Mouse (Mus musculus): ENCODE results near the gene Celf5. TPM values are rescaled to one million over a fixed set of nuclear protein-coding genes. Genes with fewer than 3 reads are reported as not detected.

Celf5 gene
- polyA plus RNA-seq, 1 experiment from 2014 or later, result 0.99 TPM

DNA sequence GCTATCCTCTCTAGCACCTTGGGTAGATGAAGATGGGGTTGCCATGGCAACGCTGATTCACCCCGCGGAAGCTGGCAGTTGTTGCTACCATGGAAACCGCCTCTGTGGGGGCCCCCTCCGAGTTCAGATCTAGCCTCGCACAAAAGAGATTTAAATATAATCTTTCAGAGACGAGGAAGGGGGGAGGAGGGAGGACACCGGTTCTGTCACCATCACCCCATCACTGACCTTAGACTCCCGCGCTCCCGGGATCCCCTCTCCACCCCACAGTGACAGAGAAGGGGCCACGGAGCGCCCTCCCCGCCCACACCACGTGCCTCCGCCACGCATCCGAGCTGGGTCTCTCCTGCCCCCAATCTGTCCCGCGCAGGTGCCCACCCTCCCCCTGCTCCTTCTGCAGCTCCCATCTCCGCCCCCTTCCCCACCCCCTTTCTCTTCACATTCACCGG is 9.5 kb downstream of the Celf5 start:
- TF ChIP-seq CTCF (IDR thresholded peaks at IDR 0.05), result no peak
- H3K27me3 ChIP-seq, result peaks cover 32% of the 10 kb centered on the region
- in situ Hi-C loops (cut with MboI; ENCODE audit: low pct_unique_long_range_greater_than_20kb), result no loop called here
- POLR2A ChIA-PET, result no interaction called here
- CTCF ChIA-PET, result no interaction called here
- DNase-seq (ENCODE audit: low read depth, low spot score) (no peak), ATAC-seq (no peak)

DNA sequence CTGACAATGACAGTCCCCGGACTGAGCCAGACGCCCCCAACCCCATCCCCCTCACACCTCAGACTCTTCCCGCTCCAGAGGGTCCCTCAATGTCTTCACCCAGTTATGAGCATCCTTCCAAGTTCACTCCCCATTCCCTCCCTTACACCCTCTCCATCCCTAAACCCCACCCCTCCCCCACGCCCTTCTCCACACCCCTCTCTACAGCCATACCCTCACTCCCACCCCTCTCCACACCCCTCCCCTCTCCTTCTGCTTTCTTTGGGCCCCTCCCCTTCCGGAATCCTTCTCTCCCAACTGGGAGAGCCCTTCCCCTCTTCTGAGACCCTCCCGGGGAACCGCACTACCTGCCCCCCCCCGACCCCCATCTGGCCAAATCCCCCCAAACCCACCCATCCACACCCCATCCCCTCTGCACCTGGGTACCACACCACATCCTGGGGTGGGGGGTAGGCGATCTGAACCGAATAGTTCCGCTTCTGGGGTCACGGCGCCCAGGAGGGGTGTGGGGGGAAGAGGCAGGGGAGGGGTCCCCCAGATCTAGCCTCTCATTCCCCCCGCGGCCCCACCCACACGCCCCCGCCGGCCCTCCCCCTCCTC is 10.0 kb downstream of the Celf5 start:
- ChIA-PET POLR2A (no interaction called here), CTCF (no interaction called here)
- no peak for ATAC-seq
- in situ Hi-C loops (cut with MboI; ENCODE audit: low pct_unique_long_range_greater_than_20kb), result no loop called here
- no peak for TF ChIP-seq CTCF (IDR thresholded peaks at IDR 0.05)
- DNase-seq (ENCODE audit: low read depth, low spot score), result no peak
- peaks cover 32% of the 10 kb centered on the region for H3K27me3 ChIP-seq

DNA sequence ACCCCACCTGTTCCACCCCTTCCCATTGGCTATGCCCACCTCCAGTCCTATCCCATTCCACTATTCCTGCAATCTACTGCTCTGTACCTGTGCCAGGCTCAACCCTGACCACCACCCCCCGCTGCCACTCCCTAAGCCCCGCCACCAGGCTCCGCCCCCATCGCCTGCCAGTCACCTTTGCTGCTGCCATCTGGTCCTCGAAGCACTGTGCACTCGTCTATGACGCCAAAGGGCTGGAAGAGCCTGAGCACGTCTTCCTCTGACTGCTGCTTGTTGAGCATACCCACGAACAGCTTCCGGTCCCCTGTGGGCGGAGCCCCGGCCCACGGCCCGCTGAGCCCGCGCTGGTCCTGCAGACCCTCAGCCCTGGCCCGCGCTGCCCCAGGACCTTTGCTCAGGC is 12.1 kb downstream of the Celf5 start:
- no peak for DNase-seq (ENCODE audit: low read depth, low spot score)
- ChIA-PET CTCF (interaction anchor here (2.7 kb wide), 1 partner anchor 12 kb away, joined by 8 read pairs; the partner anchor contains the start of gene Celf5), POLR2A (no interaction called here)
- in situ Hi-C loops (cut with MboI; ENCODE audit: low pct_unique_long_range_greater_than_20kb), result no loop called here
- peaks cover 32% of the 10 kb centered on the region for H3K27me3 ChIP-seq
- ATAC-seq, result no peak
- TF ChIP-seq CTCF (IDR thresholded peaks at IDR 0.05), result no peak

DNA sequence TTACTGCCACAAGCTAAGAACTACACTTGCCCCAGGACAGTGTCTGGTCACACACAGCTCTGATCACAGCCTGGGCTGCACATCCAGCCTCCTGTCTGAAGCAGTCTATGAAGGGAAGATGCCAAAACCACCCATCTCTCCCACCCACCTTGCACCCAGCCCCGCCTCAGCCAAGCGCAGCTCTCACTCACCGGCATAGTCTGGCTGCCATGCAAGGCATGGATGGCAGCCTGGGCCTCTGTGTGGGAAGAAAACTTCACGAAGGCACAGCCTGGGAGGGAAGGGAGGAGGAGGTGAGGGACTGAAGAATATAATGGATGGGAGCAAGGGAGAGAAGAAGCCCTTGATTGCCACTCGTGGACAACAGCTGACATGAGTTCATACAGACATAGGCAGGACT is 13.3 kb downstream of the Celf5 start:
- no peak for ATAC-seq

GRCm38 (mm10) chr10:81467670-81468235 is 14.8 kb downstream of the Celf5 start:
- ATAC-seq (no peak), DNase-seq (ENCODE audit: low read depth, low spot score) (no peak)
- ChIA-PET CTCF (interaction anchor here (2.7 kb wide), 1 partner anchor 15 kb away, joined by 8 read pairs; the partner anchor contains the start of gene Celf5), POLR2A (no interaction called here)
- in situ Hi-C loops (cut with MboI; ENCODE audit: low pct_unique_long_range_greater_than_20kb), result no loop called here
- no peak for TF ChIP-seq CTCF (IDR thresholded peaks at IDR 0.05)
- peaks cover 18% of the 10 kb centered on the region for H3K27me3 ChIP-seq

More for the DNA sequence above, 13.3 kb downstream of the Celf5 start:
- CTCF ChIA-PET, result interaction anchor here (2.7 kb wide), 1 partner anchor 13 kb away, joined by 8 read pairs; the partner anchor contains the start of gene Celf5
- POLR2A ChIA-PET, result no interaction called here
- no peak for TF ChIP-seq CTCF (IDR thresholded peaks at IDR 0.05)
- H3K27me3 ChIP-seq, result peaks cover 21% of the 10 kb centered on the region
- in situ Hi-C loops (cut with MboI; ENCODE audit: low pct_unique_long_range_greater_than_20kb), result no loop called here
- DNase-seq (ENCODE audit: low read depth, low spot score), result no peak

DNA sequence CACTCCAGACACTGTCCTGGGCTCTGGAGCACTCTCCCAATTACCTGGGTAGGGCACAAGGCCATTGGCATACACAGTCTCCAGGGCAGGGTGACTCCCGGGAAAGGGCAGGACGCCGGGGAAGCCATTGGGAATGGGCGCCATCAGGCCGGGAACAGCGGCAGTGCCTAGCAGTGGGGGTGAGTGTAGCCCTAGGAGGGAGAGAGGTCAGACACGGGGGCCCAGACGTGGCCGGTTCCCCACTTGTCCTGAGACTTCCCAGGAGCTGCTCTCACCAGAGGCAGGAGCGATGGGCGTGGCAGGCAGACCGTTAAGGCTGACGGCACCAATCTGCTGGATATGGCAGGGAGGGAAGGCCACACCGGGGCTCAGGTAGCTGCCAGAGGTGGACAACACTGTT is 15.6 kb downstream of the Celf5 start:
- no peak for TF ChIP-seq CTCF (IDR thresholded peaks at IDR 0.05)
- POLR2A ChIA-PET, result no interaction called here
- in situ Hi-C loops (cut with MboI; ENCODE audit: low pct_unique_long_range_greater_than_20kb), result no loop called here

DNA sequence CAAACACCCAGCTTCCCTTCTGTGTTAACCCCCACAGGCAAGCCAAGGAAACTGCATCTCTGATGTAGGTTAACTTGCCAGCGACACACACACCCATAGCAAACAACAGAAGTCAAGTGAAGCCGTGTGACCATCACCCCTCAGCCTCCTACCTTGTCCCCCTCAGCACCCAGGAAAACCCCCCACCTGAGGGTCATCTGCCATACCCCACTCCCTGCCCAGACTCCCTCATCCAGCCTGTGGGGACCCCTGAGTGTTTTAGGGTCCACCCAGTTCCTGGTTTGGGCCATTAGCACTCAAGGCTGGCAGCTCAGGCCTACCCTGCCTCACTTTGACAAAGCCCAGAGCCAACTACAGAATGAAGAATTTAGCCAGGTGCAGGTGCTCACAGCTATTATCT is 16.4 kb downstream of the Celf5 start:
- no peak for ATAC-seq
- ChIA-PET CTCF (interaction anchor here (1.4 kb wide), 1 partner anchor 14 kb away, joined by 3 read pairs; no protein-coding TSS in a partner anchor), POLR2A (no interaction called here)
- H3K27me3 ChIP-seq, result peaks cover 21% of the 10 kb centered on the region
- TF ChIP-seq CTCF (IDR thresholded peaks at IDR 0.05), result no peak
- DNase-seq (ENCODE audit: low read depth, low spot score), result no peak
- in situ Hi-C loops (cut with MboI; ENCODE audit: low pct_unique_long_range_greater_than_20kb), result no loop called here

More for the DNA sequence above, 15.6 kb downstream of the Celf5 start:
- DNase-seq (ENCODE audit: low read depth, low spot score) (no peak), ATAC-seq (no peak)
- CTCF ChIA-PET, result no interaction called here
- peaks cover 23% of the 10 kb centered on the region for H3K27me3 ChIP-seq

GRCm38 (mm10) chr10:81465265-81465645 is 17.3 kb downstream of the Celf5 start:
- ChIA-PET POLR2A (interaction anchor here (0.7 kb wide), 1 partner anchor 41 kb away, joined by 6 read pairs; no protein-coding TSS in a partner anchor), CTCF (interaction anchor here (1.4 kb wide), 1 partner anchor 13 kb away, joined by 3 read pairs; no protein-coding TSS in a partner anchor)
- in situ Hi-C loops (cut with MboI; ENCODE audit: low pct_unique_long_range_greater_than_20kb), result no loop called here
- ATAC-seq (no peak), DNase-seq (ENCODE audit: low read depth, low spot score) (no peak)
- H3K27me3 ChIP-seq, result peaks cover 21% of the 10 kb centered on the region
- no peak for TF ChIP-seq CTCF (IDR thresholded peaks at IDR 0.05)

GRCm38 (mm10) chr10:81464405-81465264 is 17.9 kb downstream of the Celf5 start:
- ATAC-seq (peak; percentile 33), DNase-seq (ENCODE audit: low read depth, low spot score) (no peak)
- ChIA-PET CTCF (interaction anchor here (1.4 kb wide), 1 partner anchor 13 kb away, joined by 3 read pairs; no protein-coding TSS in a partner anchor), POLR2A (no interaction called here)
- TF ChIP-seq CTCF (IDR thresholded peaks at IDR 0.05), result no peak
- peaks cover 16% of the 10 kb centered on the region for H3K27me3 ChIP-seq
- in situ Hi-C loops (cut with MboI; ENCODE audit: low pct_unique_long_range_greater_than_20kb), result no loop called here

- no peak for DNase-seq (ENCODE audit: low read depth, low spot score)
- no peak for ATAC-seq
- CTCF ChIA-PET, result no interaction called here
- peaks cover 13% of the 10 kb centered on the region for H3K27me3 ChIP-seq
- no peak for TF ChIP-seq CTCF (IDR thresholded peaks at IDR 0.05)
- in situ Hi-C loops (cut with MboI; ENCODE audit: low pct_unique_long_range_greater_than_20kb), result no loop called here
- POLR2A ChIA-PET, result no interaction called here
These were observed 19.0 kb downstream of the Celf5 start for GRCm38 (mm10) chr10:81463531-81463930.

GRCm38 (mm10) chr10:81462917-81463316 is 19.6 kb downstream of the Celf5 start:
- TF ChIP-seq CTCF (IDR thresholded peaks at IDR 0.05), result no peak
- ATAC-seq, result no peak

More at GRCm38 (mm10) chr10:81462917-81463316, 19.6 kb downstream of the Celf5 start:
- DNase-seq (ENCODE audit: low read depth, low spot score), result no peak
- in situ Hi-C loops (cut with MboI; ENCODE audit: low pct_unique_long_range_greater_than_20kb), result no loop called here
- peaks cover 13% of the 10 kb centered on the region for H3K27me3 ChIP-seq
- ChIA-PET POLR2A (no interaction called here), CTCF (no interaction called here)
